Mouse (Mus musculus) T-helper 2 cell (primary cell): ENCODE measurements around the gene Gm16181.

ENCODE experiments used
- in situ Hi-C: fragments of 300-600 bp; cut with MboI, MseI; formaldehyde crosslinking; loops from one replicate; pipeline ENCODE4 v1.15.1; 2025; ENCODE audit warnings: high pct_unique_total_duplicates

The Gm16181 gene

GRCm38 (mm10) chr17:35263523-35263883 lies 42.9 kb downstream of the Gm16181 start:
- in situ Hi-C loops, result loop anchor here (10.0 kb wide), 1 partner anchor 61 kb away; the partner anchor contains the start of gene H2-Q1

DNA sequence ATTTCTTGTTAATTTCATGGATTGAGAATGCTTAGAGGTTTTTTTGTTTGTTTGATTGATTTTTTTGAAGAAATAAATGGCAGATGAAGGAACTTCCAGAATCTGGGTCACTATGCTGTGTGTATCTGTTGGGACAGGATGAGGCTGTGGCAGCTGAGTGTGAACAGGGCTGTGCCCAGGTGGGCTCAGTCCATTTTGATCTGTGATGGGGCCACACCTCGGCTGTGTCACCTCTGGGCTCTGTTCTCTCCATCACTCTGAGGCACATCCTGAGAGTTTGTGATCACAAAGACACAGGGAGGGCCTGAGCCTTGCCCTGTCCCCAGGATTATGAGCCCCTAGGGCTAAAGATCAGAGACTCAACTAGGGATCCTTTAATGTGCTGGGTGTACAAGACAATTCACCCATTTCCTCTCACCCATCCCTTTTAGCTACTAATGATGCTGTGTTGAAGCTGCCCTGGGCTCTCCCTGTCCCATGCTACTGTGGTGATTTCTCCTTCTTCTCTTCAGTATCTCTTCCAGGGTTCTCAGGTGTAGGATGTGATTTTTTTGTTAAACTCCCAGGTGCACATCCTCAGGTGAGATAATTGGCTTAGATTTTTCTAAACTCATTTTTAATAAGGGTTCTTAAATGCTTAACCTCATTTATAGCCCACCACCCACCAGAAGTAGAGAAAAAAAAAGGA lies 46.9 kb downstream of the Gm16181 start:
- in situ Hi-C loops, result loop anchor here (10.0 kb wide), 1 partner anchor 57 kb away; the partner anchor contains the start of gene H2-Q1

GRCm38 (mm10) chr17:35269653-35270347 lies 49.2 kb downstream of the Gm16181 start:
- in situ Hi-C loops, result loop anchor here (10.0 kb wide), 1 partner anchor 55 kb away; the partner anchor contains the start of gene H2-Q1

DNA sequence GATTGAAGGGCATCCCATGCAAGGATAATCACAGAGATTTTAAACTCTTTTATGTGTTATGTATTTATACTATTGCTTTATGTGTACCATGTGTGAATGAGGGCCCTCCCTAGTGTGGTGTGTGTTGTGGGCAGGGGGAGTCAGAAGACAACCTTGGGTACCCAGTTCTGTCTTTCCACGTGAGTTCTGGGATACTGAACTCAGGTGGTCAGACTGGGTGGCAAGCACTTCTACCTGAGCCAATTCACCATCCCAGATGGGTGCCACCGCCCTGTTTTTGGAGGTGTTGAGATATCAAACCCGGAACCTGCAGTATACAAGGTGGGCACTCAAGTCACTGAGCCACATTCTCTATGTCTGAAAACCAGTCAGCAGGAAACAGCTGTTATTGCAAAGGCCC lies 51.6 kb downstream of the Gm16181 start:
- in situ Hi-C loops, result no loop called here
